Mouse (Mus musculus) MEL (cell line): Measurements from ENCODE around the gene St6galnac1. TPM values are rescaled to one million over a fixed set of nuclear protein-coding genes. Genes with fewer than 3 reads are reported as not detected.

ENCODE experiments used
- DNase-seq: peaks from one replicate; pipeline ENCODE4 v3.0.0; 2011; ENCODE audit warnings: low read depth, low spot score
- H3K27ac ChIP-seq: 2 replicates; pipeline ENCODE4 v1.5.1; 2012; ENCODE audit warnings: low read depth, mild to moderate bottlenecking, control low read depth, low read length, moderate library complexity; ENCODE audit not compliant: control insufficient read depth
- H3K27me3 ChIP-seq, 2 experiments: fragments of 150-350 bp in 1 of 2; sonication (generic) in 1 of 2; 2 replicates each; pipeline ENCODE4 v1.6.1; 2012; ENCODE audit warnings: low read length in 2 of 2, mild to moderate bottlenecking in 2 of 2, improper control_type of control experiment in 1 of 2, moderate library complexity in 1 of 2; ENCODE audit not compliant: insufficient read depth in 2 of 2, control insufficient read depth in 1 of 2
- H3K36me3 ChIP-seq, 2 experiments: 2 replicates each; pipeline ENCODE4 v1.6.1; 2012 to 2014; ENCODE audit warnings: low read length in 2 of 2, improper control_type of control experiment in 1 of 2, inconsistent platforms in 1 of 2, mild to moderate bottlenecking in 1 of 2; ENCODE audit not compliant: insufficient read depth in 2 of 2, control insufficient read depth in 1 of 2
- H3K4me1 ChIP-seq, 2 experiments: fragments of 150-350 bp in 1 of 2; sonication (generic) in 1 of 2; 2 replicates each; pipeline ENCODE4 v1.6.1; 2012; ENCODE audit warnings: low read length in 2 of 2, improper control_type of control experiment in 1 of 2, mild to moderate bottlenecking in 1 of 2; ENCODE audit not compliant: insufficient read depth in 2 of 2, control insufficient read depth in 1 of 2
- H3K4me3 ChIP-seq, 2 experiments: fragments of 150-350 bp in 1 of 2; sonication (generic) in 1 of 2; 2 replicates each; pipeline ENCODE4 v1.5.1; 2012; ENCODE audit warnings: low read depth in 2 of 2, low read length in 2 of 2, mild to moderate bottlenecking in 2 of 2, moderate library complexity in 2 of 2, control low read depth in 1 of 2, improper control_type of control experiment in 1 of 2; ENCODE audit not compliant: control insufficient read depth in 1 of 2, insufficient read depth in 1 of 2
- H3K79me2 ChIP-seq: 2 replicates; pipeline ENCODE4 v1.6.1; 2012; ENCODE audit warnings: mild to moderate bottlenecking, low read length, moderate library complexity; ENCODE audit not compliant: control insufficient read depth, poor library complexity, insufficient read depth
- H3K9ac ChIP-seq: 2 replicates; pipeline ENCODE4 v1.6.1; 2012; ENCODE audit warnings: low read depth, mild to moderate bottlenecking, control low read depth, low read length, moderate library complexity; ENCODE audit not compliant: control insufficient read depth, poor library complexity, severe bottlenecking
- H3K9me3 ChIP-seq: fragments of 150-350 bp; sonication (generic); replicated peaks from 2 replicates; pipeline ENCODE4 v1.6.1; 2012; ENCODE audit warnings: mild to moderate bottlenecking, low read length, improper control_type of control experiment, moderate library complexity; ENCODE audit not compliant: insufficient read depth
- BHLHE40 ChIP-seq: IDR thresholded peaks from 2 replicates; pipeline ENCODE4 v1.6.1; 2012; ENCODE audit warnings: low read depth, mild to moderate bottlenecking, inconsistent platforms, low read length, improper control_type of control experiment, borderline replicate concordance
- CHD1 ChIP-seq: IDR thresholded peaks from 2 replicates; pipeline ENCODE4 v1.6.1; 2012; ENCODE audit warnings: low read depth, mild to moderate bottlenecking, inconsistent platforms, low read length, improper control_type of control experiment
- CTCF ChIP-seq, 3 experiments: IDR thresholded peaks in 2 of 3; conservative IDR thresholded peaks in 1 of 3; 2 replicates each; pipeline ENCODE4 v1.5.1; 2011 to 2012; ENCODE audit warnings: low read length in 3 of 3, low read depth in 2 of 3, mild to moderate bottlenecking in 2 of 3, improper control_type of control experiment in 1 of 3, inconsistent platforms in 1 of 3, mixed read lengths in 1 of 3, moderate library complexity in 1 of 3; ENCODE audit not compliant: control insufficient read depth in 1 of 3, insufficient read depth in 1 of 3, poor library complexity in 1 of 3, severe bottlenecking in 1 of 3
- E2F4 ChIP-seq: IDR thresholded peaks from 2 replicates; pipeline ENCODE4 v1.6.1; 2011; ENCODE audit warnings: low read depth, low read length, improper control_type of control experiment, borderline replicate concordance
- ELF1 ChIP-seq: IDR thresholded peaks from 2 replicates; pipeline ENCODE4 v1.6.1; 2014; ENCODE audit warnings: low read depth, mild to moderate bottlenecking, inconsistent platforms, low read length, improper control_type of control experiment, moderate library complexity
- EP300 ChIP-seq, 2 experiments: IDR thresholded peaks; 2 replicates each; pipeline ENCODE4 v1.6.1; 2011; ENCODE audit warnings: improper control_type of control experiment in 2 of 2, low read length in 2 of 2, low read depth in 1 of 2, mild to moderate bottlenecking in 1 of 2
- ETS1 ChIP-seq: IDR thresholded peaks from 2 replicates; pipeline ENCODE4 v1.6.1; 2012; ENCODE audit warnings: low read depth, mild to moderate bottlenecking, inconsistent platforms, low read length, improper control_type of control experiment, moderate library complexity
- GATA1 ChIP-seq: IDR thresholded peaks from 2 replicates; pipeline ENCODE4 v1.6.1; 2011; ENCODE audit warnings: low read depth, low read length, improper control_type of control experiment
- HCFC1 ChIP-seq: IDR thresholded peaks from 2 replicates; pipeline ENCODE4 v1.6.1; 2012; ENCODE audit warnings: low read depth, mild to moderate bottlenecking, inconsistent platforms, low read length, improper control_type of control experiment, moderate library complexity
- JUND ChIP-seq: IDR thresholded peaks from 2 replicates; pipeline ENCODE4 v1.6.1; 2011; ENCODE audit warnings: low read depth, mild to moderate bottlenecking, improper control_type of control experiment, low read length
- MAX ChIP-seq: IDR thresholded peaks from 2 replicates; pipeline ENCODE4 v1.6.1; 2011; ENCODE audit warnings: low read length, improper control_type of control experiment
- MAZ ChIP-seq: IDR thresholded peaks from 2 replicates; pipeline ENCODE4 v1.6.1; 2012; ENCODE audit warnings: low read depth, mild to moderate bottlenecking, inconsistent platforms, low read length, improper control_type of control experiment
- MXI1 ChIP-seq: IDR thresholded peaks from 2 replicates; pipeline ENCODE4 v1.6.1; 2011; ENCODE audit warnings: mild to moderate bottlenecking, low read depth, low read length, improper control_type of control experiment
- MYB ChIP-seq: IDR thresholded peaks from 2 replicates; pipeline ENCODE4 v1.6.1; 2011; ENCODE audit warnings: mild to moderate bottlenecking, low read depth, low read length, improper control_type of control experiment
- MYC ChIP-seq: IDR thresholded peaks from 2 replicates; pipeline ENCODE4 v1.6.1; 2011; ENCODE audit warnings: low read depth, mild to moderate bottlenecking, low read length, improper control_type of control experiment, moderate library complexity
- NELFE ChIP-seq: IDR thresholded peaks from 2 replicates; pipeline ENCODE4 v1.6.1; 2011; ENCODE audit warnings: low read depth, low read length, improper control_type of control experiment
- NRF1 ChIP-seq: IDR thresholded peaks from 2 replicates; pipeline ENCODE4 v1.6.1; 2014; ENCODE audit warnings: low read depth, mild to moderate bottlenecking, inconsistent platforms, low read length, improper control_type of control experiment, moderate library complexity; ENCODE audit not compliant: poor library complexity, insufficient read depth, severe bottlenecking
- POLR2A ChIP-seq, 2 experiments: IDR thresholded peaks; 2 replicates each; pipeline ENCODE4 v1.6.1; 2011 to 2012; ENCODE audit warnings: low read length in 2 of 2, mild to moderate bottlenecking in 2 of 2, control low read depth in 1 of 2, improper control_type of control experiment in 1 of 2, low read depth in 1 of 2, moderate library complexity in 1 of 2; ENCODE audit not compliant: control insufficient read depth in 1 of 2, insufficient read depth in 1 of 2, poor library complexity in 1 of 2
- POLR2AphosphoS2 ChIP-seq: IDR thresholded peaks from 2 replicates; pipeline ENCODE4 v1.6.1; 2011; ENCODE audit warnings: low read length, improper control_type of control experiment
- RAD21 ChIP-seq: IDR thresholded peaks from 2 replicates; pipeline ENCODE4 v1.6.1; 2011; ENCODE audit warnings: mild to moderate bottlenecking, low read depth, low read length, improper control_type of control experiment
- RCOR1 ChIP-seq: IDR thresholded peaks from 2 replicates; pipeline ENCODE4 v1.6.1; 2012; ENCODE audit warnings: low read depth, mild to moderate bottlenecking, inconsistent platforms, low read length, improper control_type of control experiment
- SIN3A ChIP-seq: IDR thresholded peaks from 2 replicates; pipeline ENCODE4 v1.6.1; 2012; ENCODE audit warnings: low read length, improper control_type of control experiment, inconsistent platforms
- SMC3 ChIP-seq: IDR thresholded peaks from 2 replicates; pipeline ENCODE4 v1.6.1; 2011; ENCODE audit warnings: low read depth, low read length, improper control_type of control experiment
- TAL1 ChIP-seq: IDR thresholded peaks from 2 replicates; pipeline ENCODE4 v1.6.1; 2012; ENCODE audit warnings: mild to moderate bottlenecking, inconsistent platforms, low read length, moderate library complexity, mixed read lengths
- TBP ChIP-seq: IDR thresholded peaks from 2 replicates; pipeline ENCODE4 v1.8.0; 2011; ENCODE audit warnings: low read depth, low read length, improper control_type of control experiment
- TCF12 ChIP-seq: IDR thresholded peaks from 2 replicates; pipeline ENCODE4 v1.6.1; 2014; ENCODE audit warnings: low read depth, mild to moderate bottlenecking, inconsistent platforms, low read length, improper control_type of control experiment, moderate library complexity
- UBTF ChIP-seq: IDR thresholded peaks from 2 replicates; pipeline ENCODE4 v1.6.1; 2012; ENCODE audit warnings: low read depth, mild to moderate bottlenecking, inconsistent platforms, low read length, improper control_type of control experiment, moderate library complexity, borderline replicate concordance; ENCODE audit not compliant: insufficient read depth
- USF1 ChIP-seq: IDR thresholded peaks from 2 replicates; pipeline ENCODE4 v1.6.1; 2014; ENCODE audit warnings: low read depth, mild to moderate bottlenecking, inconsistent platforms, low read length, improper control_type of control experiment, moderate library complexity
- USF2 ChIP-seq, 2 experiments: IDR thresholded peaks; 2 replicates each; pipeline ENCODE4 v1.6.1; 2011 to 2012; ENCODE audit warnings: improper control_type of control experiment in 2 of 2, low read length in 2 of 2, borderline replicate concordance in 1 of 2, inconsistent platforms in 1 of 2, low read depth in 1 of 2, mild to moderate bottlenecking in 1 of 2; ENCODE audit not compliant: insufficient read depth in 1 of 2
- ZC3H11A ChIP-seq: IDR thresholded peaks from 2 replicates; pipeline ENCODE4 v1.6.1; 2012; ENCODE audit warnings: low read depth, mild to moderate bottlenecking, inconsistent platforms, low read length, improper control_type of control experiment
- ZMIZ1 ChIP-seq: IDR thresholded peaks from 2 replicates; pipeline ENCODE4 v1.6.1; 2012; ENCODE audit warnings: low read depth, mild to moderate bottlenecking, inconsistent platforms, low read length, improper control_type of control experiment, moderate library complexity
- ZNF384 ChIP-seq: IDR thresholded peaks from 2 replicates; pipeline ENCODE4 v1.6.1; 2012; ENCODE audit warnings: low read depth, mild to moderate bottlenecking, inconsistent platforms, low read length, improper control_type of control experiment
- polyA plus RNA-seq, 2 experiments: library from polyadenylated mRNA; stranded (reverse) in 1 of 2; unstranded in 1 of 2; fragments of >175 nt in 1 of 2; fragments of >200 nt in 1 of 2; gene quantifications; 2 replicates each; pipeline versions ENCODE4 v1.2.1 to v1.2.4; 2012; ENCODE audit warnings: low replicate concordance in 2 of 2, low read depth in 1 of 2; ENCODE audit not compliant: insufficient read length in 2 of 2, insufficient read depth in 1 of 2, missing spikeins in 1 of 2
- total RNA-seq: library from RNA; depleted of rRNA; stranded (reverse); fragments of 300-350 nt; gene quantifications from 2 replicates; pipeline ENCODE4 v1.2.3, GENCODE M21; 2012

St6galnac1 gene
- total and polyA plus RNA-seq, 3 experiments, result not detected

GRCm38 (mm10) chr11:116784221-116784620, 8.9 kb upstream of the St6galnac1 start:
- TF ChIP-seq JUND (no peak), E2F4 (no peak)
- peaks cover 2 to 13% of the 10 kb centered on the region in 2 experiments; a peak in 2 of 4 replicates for H3K4me1 ChIP-seq
- no peaks in the 10 kb centered on the region for H3K79me2 ChIP-seq
- no peak overlapping the region for H3K9ac ChIP-seq
- no peak overlapping the region for H3K27ac ChIP-seq
- no peaks in the 10 kb centered on the region for H3K9me3 ChIP-seq
- H3K27me3 ChIP-seq, result no peaks in the 10 kb centered on the region
- no peak for DNase-seq
- peaks cover 0 to 6% of the 10 kb centered on the region in 2 experiments; a peak in 1 of 4 replicates for H3K36me3 ChIP-seq
- H3K4me3 ChIP-seq, result no peak overlapping the region

GRCm38 (mm10) chr11:116782737-116783145, 7.4 kb upstream of the St6galnac1 start:
- peaks cover 2 to 13% of the 10 kb centered on the region in 2 experiments; a peak in 2 of 4 replicates for H3K4me1 ChIP-seq
- peak; percentile 99 for DNase-seq
- peak overlapping the region; percentile 42 to 58 for H3K4me3 ChIP-seq

More at GRCm38 (mm10) chr11:116782737-116783145, 7.4 kb upstream of the St6galnac1 start:
- TF ChIP-seq EP300 (IDR thresholded peaks at IDR 0.05; ENCODE audit: low read depth in 1 of 2, low read length in 2 of 2) (peak; percentile 81 to 91), ZMIZ1 (no peak), TAL1 (peak; percentile 80), CTCF (IDR thresholded peaks at IDR 0.05 in 2 of 3, conservative IDR thresholded peaks at IDR 0.05 in 1 of 3; ENCODE audit: control insufficient read depth in 1 of 3, insufficient read depth in 1 of 3, low read depth in 2 of 3, low read length in 3 of 3, poor library complexity in 1 of 3, severe bottlenecking in 1 of 3) (peak; percentile 43 to 65 (median 60)), MAX (peak; percentile 94), SIN3A (peak; percentile 94), NELFE (peak; percentile 9; the same call in 1 of the 2 replicates), MYC (peak; percentile 4; the same call in 1 of the 2 replicates), USF1 (peak; percentile 98), ETS1 (peak; percentile 96), TCF12 (peak; percentile 96), USF2 (IDR thresholded peaks at IDR 0.05; ENCODE audit: borderline replicate concordance in 1 of 2, insufficient read depth in 1 of 2, low read depth in 1 of 2, low read length in 2 of 2) (peak; percentile 72 to 86), MXI1 (no peak), RAD21 (no peak), RCOR1 (peak; percentile 89), BHLHE40 (peak; percentile 79), ELF1 (peak; percentile 38; the same call in 1 of the 2 replicates), GATA1 (peak; percentile 98), NRF1 (no peak), ZC3H11A (no peak), CHD1 (no peak), POLR2A (IDR thresholded peaks at IDR 0.05; ENCODE audit: control insufficient read depth in 1 of 2, insufficient read depth in 1 of 2, low read depth in 1 of 2, low read length in 2 of 2, poor library complexity in 1 of 2) (peak in 1 of 2 experiments; percentile 40; a peak in 1 of 4 replicates), SMC3 (peak; percentile 27), POLR2AphosphoS2 (no peak; the same call in 1 of the 2 replicates), MYB (no peak), TBP (peak; percentile 66), HCFC1 (peak; percentile 58; the same call in 1 of the 2 replicates), MAZ (peak; percentile 78; the same call in 1 of the 2 replicates), UBTF (no peak), ZNF384 (no peak)
- TF ChIP-seq, all 39 proteins: peak for 20
- peak overlapping the region; percentile 20 for H3K27ac ChIP-seq
- no peaks in the 10 kb centered on the region for H3K27me3 ChIP-seq
- H3K79me2 ChIP-seq, result no peaks in the 10 kb centered on the region
- peaks cover 0 to 6% of the 10 kb centered on the region in 2 experiments; a peak in 1 of 4 replicates for H3K36me3 ChIP-seq
- H3K9me3 ChIP-seq, result no peaks in the 10 kb centered on the region
- H3K9ac ChIP-seq, result no peak overlapping the region; the same call in 1 of the 2 replicates
